Mouse (Mus musculus) lung, embryonic 15.5 days (tissue): ENCODE measurements around the gene 4930568D16Rik. TPM values are rescaled to one million over a fixed set of nuclear protein-coding genes. Genes with fewer than 3 reads are reported as not detected.

Source experiments
- ATAC-seq: fragments of 200-750 bp; cut with Nextera tagmentation; 2 replicates; pipeline ENCODE4 v1.8.0; 2017; ENCODE audit warnings: moderate number of reproducible peaks, borderline replicate concordance; ENCODE audit not compliant: low FRiP score, low TSS enrichment; ENCODE audit errors: extremely low read depth
- H3K27ac ChIP-seq: fragments of 300-500 bp; sonication (generic); 2 replicates; pipeline ENCODE4 v1.5.1; 2015; ENCODE audit warnings: moderate library complexity, mild to moderate bottlenecking, inconsistent platforms
- H3K27me3 ChIP-seq: fragments of 300-500 bp; sonication (generic); 2 replicates; pipeline ENCODE4 v1.6.1; 2015; ENCODE audit warnings: inconsistent platforms
- H3K36me3 ChIP-seq: fragments of 300-500 bp; sonication (generic); 2 replicates; pipeline ENCODE4 v1.6.1; 2015; ENCODE audit warnings: inconsistent platforms
- H3K4me1 ChIP-seq: fragments of 300-500 bp; sonication (generic); 2 replicates; pipeline ENCODE4 v1.6.1; 2015; ENCODE audit warnings: inconsistent platforms
- H3K4me2 ChIP-seq: fragments of 300-500 bp; sonication (generic); 2 replicates; pipeline ENCODE4 v1.6.1; 2015; ENCODE audit warnings: inconsistent platforms, mild to moderate bottlenecking, moderate library complexity
- H3K4me3 ChIP-seq: fragments of 300-500 bp; sonication (generic); 2 replicates; pipeline ENCODE4 v1.5.1; 2015; ENCODE audit warnings: mild to moderate bottlenecking, inconsistent platforms
- H3K9ac ChIP-seq: fragments of 300-500 bp; sonication (generic); 2 replicates; pipeline ENCODE4 v1.6.1; 2015; ENCODE audit warnings: inconsistent platforms
- H3K9me3 ChIP-seq: fragments of 300-500 bp; sonication (generic); 2 replicates; pipeline ENCODE4 v1.6.1; 2016; ENCODE audit warnings: inconsistent platforms
- WGBS: fragments of 180-500 bp; shearing (Covaris S2); methylation state at CpG from one replicate; pipeline ENCODE4 v1.1.7; 2015; 5-methylcytosine and 5-hydroxymethylcytosine counted together
- polyA plus RNA-seq: library from polyadenylated mRNA; unstranded; fragments of >200 nt; fragmentation: Nextera tagmentation; extraction: Ambion mirVana; gene quantifications from 2 replicates; pipeline ENCODE4 v1.2.1, GENCODE M21; 2015

The 4930568D16Rik gene
- polyA plus RNA-seq, 1 experiment from 2014 or later: not detected

- whole genome bisulfite sequencing: 46% methylated on average over 10 of the region's 10 CpGs
- Histone ChIP-seq H3K27me3 (no peaks in the 10 kb centered on the region), H3K4me2 (peak overlapping the region; percentile 12; the same call in 1 of the 2 replicates), H3K9me3 (no peaks in the 10 kb centered on the region), H3K4me1 (peaks cover 26% of the 10 kb centered on the region; the same call in 1 of the 2 replicates), H3K27ac (peak overlapping the region; percentile 65), H3K4me3 (no peak overlapping the region), H3K9ac (no peak overlapping the region), H3K36me3 (0 out of 2 replicates have a peak, but pooled peaks cover 3% of the 10 kb centered on the region)
- ATAC-seq: peak; percentile 78
Observed at GRCm38 (mm10) chr2:35322404-35323164, 44.9 kb downstream of the 4930568D16Rik start.

GRCm38 (mm10) chr2:35320399-35320798 is 47.1 kb downstream of the 4930568D16Rik start:
- no peak for ATAC-seq
- Histone ChIP-seq H3K36me3 (0 out of 2 replicates have a peak, but pooled peaks cover 3% of the 10 kb centered on the region), H3K9me3 (no peaks in the 10 kb centered on the region), H3K4me3 (no peak overlapping the region), H3K27ac (no peak overlapping the region), H3K4me1 (peaks cover 14% of the 10 kb centered on the region; the same call in 1 of the 2 replicates), H3K27me3 (no peaks in the 10 kb centered on the region), H3K9ac (no peak overlapping the region), H3K4me2 (no peak overlapping the region)
- WGBS: 91% methylated on average over 15 of the region's 15 CpGs

GRCm38 (mm10) chr2:35318405-35318804 is 49.1 kb downstream of the 4930568D16Rik start:
- Histone ChIP-seq H3K27ac (no peak overlapping the region), H3K4me1 (peaks cover 19% of the 10 kb centered on the region; the same call in 1 of the 2 replicates), H3K36me3 (0 out of 2 replicates have a peak, but pooled peaks cover 3% of the 10 kb centered on the region), H3K4me3 (no peak overlapping the region), H3K4me2 (no peak overlapping the region), H3K9me3 (no peaks in the 10 kb centered on the region), H3K27me3 (no peaks in the 10 kb centered on the region), H3K9ac (no peak overlapping the region)
- ATAC-seq: no peak
- 80% methylated on average over 12 of the region's 12 CpGs for WGBS

- Histone ChIP-seq H3K4me1 (peaks cover 14% of the 10 kb centered on the region; the same call in 1 of the 2 replicates), H3K27ac (no peak overlapping the region), H3K36me3 (0 out of 2 replicates have a peak, but pooled peaks cover 3% of the 10 kb centered on the region), H3K4me2 (no peak overlapping the region), H3K4me3 (no peak overlapping the region), H3K27me3 (no peaks in the 10 kb centered on the region), H3K9ac (no peak overlapping the region), H3K9me3 (no peaks in the 10 kb centered on the region)
- 77% methylated on average over 4 of the region's 4 CpGs for WGBS
- ATAC-seq: no peak
Observed at GRCm38 (mm10) chr2:35317604-35318003, 49.9 kb downstream of the 4930568D16Rik start.

GRCm38 (mm10) chr2:35314300-35314699 is 53.2 kb downstream of the 4930568D16Rik start:
- Histone ChIP-seq H3K4me2 (no peak overlapping the region), H3K27me3 (no peaks in the 10 kb centered on the region), H3K36me3 (no peaks in the 10 kb centered on the region), H3K4me3 (no peak overlapping the region), H3K27ac (no peak overlapping the region), H3K9ac (no peak overlapping the region), H3K4me1 (peaks cover 4% of the 10 kb centered on the region; the same call in 1 of the 2 replicates), H3K9me3 (no peaks in the 10 kb centered on the region)
- 52% methylated on average over 3 of the region's 3 CpGs for WGBS
- no peak for ATAC-seq

GRCm38 (mm10) chr2:35309906-35310493 is 57.5 kb downstream of the 4930568D16Rik start:
- WGBS: 73% methylated on average over 4 of the region's 4 CpGs
- no peaks in the 10 kb centered on the region for H3K36me3 ChIP-seq
- no peak overlapping the region for H3K27ac ChIP-seq
- no peak for ATAC-seq
- peaks cover 4% of the 10 kb centered on the region; the same call in 1 of the 2 replicates for H3K4me1 ChIP-seq
- H3K27me3 ChIP-seq: no peaks in the 10 kb centered on the region
- no peaks in the 10 kb centered on the region for H3K9me3 ChIP-seq
- no peak overlapping the region for H3K4me3 ChIP-seq
- no peak overlapping the region for H3K9ac ChIP-seq
- no peak overlapping the region for H3K4me2 ChIP-seq

- Histone ChIP-seq H3K27me3 (no peaks in the 10 kb centered on the region), H3K4me1 (no peaks in the 10 kb centered on the region), H3K9ac (no peak overlapping the region), H3K36me3 (0 out of 2 replicates have a peak, but pooled peaks cover 11% of the 10 kb centered on the region), H3K4me2 (no peak overlapping the region), H3K9me3 (no peaks in the 10 kb centered on the region), H3K27ac (no peak overlapping the region), H3K4me3 (no peak overlapping the region)
- ATAC-seq: no peak
- WGBS: 42% methylated on average over 1 of the region's 1 CpGs
Observed at GRCm38 (mm10) chr2:35308166-35308565, 59.4 kb downstream of the 4930568D16Rik start.

Other genes starting within 250 kb of the 4930568D16Rik start
- 315 and 333 TPM in 2 replicates for gene Rab14, start 166.6 kb downstream of the 4930568D16Rik start, polyA plus RNA-seq
- 170 and 187 TPM in 2 replicates for gene Gsn, start 111.3 kb downstream of the 4930568D16Rik start, polyA plus RNA-seq
- 50.6 and 53.4 TPM in 2 replicates for gene Stom, start 30.8 kb downstream of the 4930568D16Rik start, polyA plus RNA-seq
- gene 4930402F06Rik, start 29.4 kb upstream of the 4930568D16Rik start, polyA plus RNA-seq: not detected in 2 replicates
- gene Ggta1, start 95.5 kb upstream of the 4930568D16Rik start, polyA plus RNA-seq: 19.6 and 20.8 TPM in 2 replicates
- 54.2 and 60.2 TPM in 2 replicates for gene Dab2ip, start 190.5 kb upstream of the 4930568D16Rik start, polyA plus RNA-seq